Mouse (Mus musculus) lung, adult 2 months (tissue): ENCODE measurements at regions not wholly inside any gene's neighbourhood (a gene's known extent, or its start where the extent isn't known, plus 50 kb on each side); places are given as distances from the start of the nearest gene placed in this dataset.

Experiments
- DNase-seq: peaks from one replicate; pipeline ENCODE4 v3.0.0; 2022
- H3K4me1 ChIP-seq: fragments of 200-500 bp; 2 replicates; pipeline ENCODE4 v1.6.1; 2011; ENCODE audit warnings: low read length; ENCODE audit not compliant: control insufficient read depth, insufficient read depth
- H3K4me3 ChIP-seq: fragments of 200-500 bp; replicated peaks from 2 replicates; pipeline ENCODE3; 2011; ENCODE audit warnings: low read depth, mild to moderate bottlenecking, control low read depth, low read length; ENCODE audit errors: extremely low read depth
- CTCF ChIP-seq: fragments of 200-500 bp; IDR thresholded peaks from 2 replicates; pipeline ENCODE4 v1.5.1; 2011; ENCODE audit warnings: mild to moderate bottlenecking, low read length, control low read depth; ENCODE audit not compliant: insufficient read depth
- POLR2A ChIP-seq: fragments of 200-500 bp; IDR thresholded peaks from 2 replicates; pipeline ENCODE4 v1.6.1; 2011; ENCODE audit warnings: low read depth, mild to moderate bottlenecking, control low read depth, low read length, borderline replicate concordance; ENCODE audit errors: extremely low read depth
- WGBS: fragments of 180-500 bp; shearing (Covaris S2); methylation state at CpG from one replicate; pipeline ENCODE4 v1.1.7; 2018; 5-methylcytosine and 5-hydroxymethylcytosine counted together

GRCm38 (mm10) chr11:19380935-19381334 lies 362.1 kb upstream of the Meis1 start:
- TF ChIP-seq CTCF (no peak), POLR2A (no peak)
- no peak for DNase-seq
- H3K4me3 ChIP-seq = no peak overlapping the region
- H3K4me1 ChIP-seq = no peaks in the 10 kb centered on the region
- WGBS = 53% methylated on average over 2 of the region's 2 CpGs

GRCm38 (mm10) chr11:19389136-19389535 lies 370.4 kb upstream of the Meis1 start:
- no peak for TF ChIP-seq CTCF
- H3K4me1 ChIP-seq = no peaks in the 10 kb centered on the region
- H3K4me3 ChIP-seq = no peak overlapping the region
- no peak for DNase-seq
- 91% methylated on average over 6 of the region's 6 CpGs for WGBS

- TF ChIP-seq CTCF (no peak), POLR2A (no peak)
- Histone ChIP-seq H3K4me3 (no peak overlapping the region), H3K4me1 (no peaks in the 10 kb centered on the region)
- DNase-seq = no peak
- WGBS = 59% methylated on average over 1 of the region's 1 CpGs
Measured at GRCm38 (mm10) chr11:19392190-19392589, 373.4 kb upstream of the Meis1 start.

GRCm38 (mm10) chr11:19394372-19394771 lies 375.6 kb upstream of the Meis1 start:
- Histone ChIP-seq H3K4me3 (no peak overlapping the region), H3K4me1 (no peaks in the 10 kb centered on the region)
- no peak for DNase-seq
- TF ChIP-seq POLR2A (no peak), CTCF (no peak)

- 82% methylated on average over 7 of the region's 7 CpGs for WGBS
- no peak for DNase-seq
- Histone ChIP-seq H3K4me3 (no peak overlapping the region), H3K4me1 (no peaks in the 10 kb centered on the region)
- TF ChIP-seq POLR2A (no peak), CTCF (no peak)
Measured at GRCm38 (mm10) chr11:19400396-19400795, 381.6 kb upstream of the Meis1 start.

- Histone ChIP-seq H3K4me1 (no peaks in the 10 kb centered on the region), H3K4me3 (no peak overlapping the region)
- no peak for DNase-seq
- TF ChIP-seq POLR2A (no peak), CTCF (no peak)
- WGBS = 79% methylated on average over 2 of the region's 2 CpGs
Measured at GRCm38 (mm10) chr11:19420143-19420542, 401.4 kb upstream of the Meis1 start.

GRCm38 (mm10) chr11:19423268-19423667 lies 404.5 kb upstream of the Meis1 start:
- no peak for DNase-seq
- no peak for TF ChIP-seq CTCF
- TF ChIP-seq POLR2A = no peak
- no peaks in the 10 kb centered on the region for H3K4me1 ChIP-seq
- H3K4me3 ChIP-seq = no peak overlapping the region

GRCm38 (mm10) chr11:19423841-19424815 lies 405.3 kb upstream of the Meis1 start:
- H3K4me1 ChIP-seq = no peaks in the 10 kb centered on the region
- no peak overlapping the region for H3K4me3 ChIP-seq
- 51% methylated on average over 20 of the region's 20 CpGs for WGBS
- TF ChIP-seq POLR2A = no peak
- no peak for TF ChIP-seq CTCF
- peak; percentile 17 for DNase-seq

- TF ChIP-seq POLR2A (no peak), CTCF (no peak)
- 91% methylated on average over 1 of the region's 1 CpGs for WGBS
- Histone ChIP-seq H3K4me1 (no peaks in the 10 kb centered on the region), H3K4me3 (no peak overlapping the region)
- no peak for DNase-seq
Measured at GRCm38 (mm10) chr11:19427559-19427958, 408.8 kb upstream of the Meis1 start.
